Mouse (Mus musculus) hindbrain, embryonic 16.5 days (tissue): ENCODE measurements around the gene Tmem178b. TPM values are rescaled to one million over a fixed set of nuclear protein-coding genes. Genes with fewer than 3 reads are reported as not detected.

Experiments
- ATAC-seq: fragments of 200-750 bp; cut with Nextera tagmentation; 2 replicates; pipeline ENCODE4 v1.8.0; 2017; ENCODE audit warnings: moderate TSS enrichment, moderate library complexity
- H3K27ac ChIP-seq: fragments of 300-500 bp; sonication (generic); 2 replicates; pipeline ENCODE4 v1.5.1; 2014; ENCODE audit warnings: low read depth, mild to moderate bottlenecking, control low read depth, low read length, moderate library complexity
- H3K27me3 ChIP-seq: fragments of 300-500 bp; sonication (generic); replicated peaks from 2 replicates; pipeline ENCODE4 v1.6.1; 2014; ENCODE audit warnings: low read length; ENCODE audit not compliant: control insufficient read depth, insufficient read depth
- H3K36me3 ChIP-seq: fragments of 300-500 bp; sonication (generic); 2 replicates; pipeline ENCODE4 v1.6.1; 2014; ENCODE audit warnings: mild to moderate bottlenecking, low read length, moderate library complexity, mixed read lengths; ENCODE audit not compliant: control insufficient read depth, insufficient read depth
- H3K4me1 ChIP-seq: fragments of 300-500 bp; sonication (generic); 2 replicates; pipeline ENCODE4 v1.6.1; 2014; ENCODE audit warnings: low read depth, low read length; ENCODE audit not compliant: control insufficient read depth, insufficient read depth
- H3K4me2 ChIP-seq: fragments of 300-500 bp; sonication (generic); 2 replicates; pipeline ENCODE4 v1.6.1; 2014; ENCODE audit warnings: mild to moderate bottlenecking, low read length, control low read depth, moderate library complexity
- H3K4me3 ChIP-seq: fragments of 300-500 bp; sonication (generic); 2 replicates; pipeline ENCODE4 v1.5.1; 2014; ENCODE audit warnings: mild to moderate bottlenecking, low read length, control low read depth, moderate library complexity
- H3K9ac ChIP-seq: fragments of 300-500 bp; sonication (generic); 2 replicates; pipeline ENCODE4 v1.6.1; 2014; ENCODE audit warnings: low read depth, mild to moderate bottlenecking, control low read depth, low read length, moderate library complexity
- H3K9me3 ChIP-seq: fragments of 300-500 bp; sonication (generic); 2 replicates; pipeline ENCODE4 v1.6.1; 2014; ENCODE audit warnings: mild to moderate bottlenecking, low read length, moderate library complexity; ENCODE audit not compliant: control insufficient read depth
- WGBS: fragments of 180-500 bp; shearing (Covaris S2); extraction: QIAGEN DNeasy Blood & Tissue Kit; methylation state at CpG from one replicate; pipeline ENCODE4 v1.1.7; 2014; 5-methylcytosine and 5-hydroxymethylcytosine counted together
- polyA plus RNA-seq: library from polyadenylated mRNA; unstranded; fragments of >200 nt; fragmentation: Nextera tagmentation; extraction: Ambion mirVana; gene quantifications from 2 replicates; pipeline ENCODE4 v1.2.1, GENCODE M21; 2015

Gene Tmem178b
- polyA plus RNA-seq, 1 experiment from 2014 or later: 35.5 TPM

- H3K4me2 ChIP-seq: no peak overlapping the region
- H3K9me3 ChIP-seq: no peaks in the 10 kb centered on the region
- no peak overlapping the region for H3K4me3 ChIP-seq
- no peak overlapping the region for H3K9ac ChIP-seq
- H3K27me3 ChIP-seq: no peaks in the 10 kb centered on the region
- no peaks in the 10 kb centered on the region for H3K36me3 ChIP-seq
- peaks cover 7% of the 10 kb centered on the region; the same call in 1 of the 2 replicates for H3K4me1 ChIP-seq
- no peak for ATAC-seq
- 87% methylated on average over 5 of the region's 5 CpGs for WGBS
- H3K27ac ChIP-seq: no peak overlapping the region
These were observed 203.7 kb downstream of the Tmem178b start for GRCm38 (mm10) chr6:40076670-40077313.

GRCm38 (mm10) chr6:40078353-40078752 is 205.3 kb downstream of the Tmem178b start:
- no peak for ATAC-seq
- no peak overlapping the region for H3K4me3 ChIP-seq
- H3K36me3 ChIP-seq: no peaks in the 10 kb centered on the region
- H3K9me3 ChIP-seq: no peaks in the 10 kb centered on the region
- peaks cover 7% of the 10 kb centered on the region; the same call in 1 of the 2 replicates for H3K4me1 ChIP-seq
- H3K27me3 ChIP-seq: no peaks in the 10 kb centered on the region
- H3K27ac ChIP-seq: no peak overlapping the region
- WGBS: 81% methylated on average over 3 of the region's 3 CpGs
- H3K4me2 ChIP-seq: no peak overlapping the region
- H3K9ac ChIP-seq: no peak overlapping the region

GRCm38 (mm10) chr6:40083726-40084125 is 210.7 kb downstream of the Tmem178b start:
- Histone ChIP-seq H3K4me1 (no peaks in the 10 kb centered on the region), H3K27ac (no peak overlapping the region), H3K9me3 (no peaks in the 10 kb centered on the region), H3K9ac (no peak overlapping the region), H3K27me3 (no peaks in the 10 kb centered on the region), H3K4me3 (no peak overlapping the region), H3K36me3 (no peaks in the 10 kb centered on the region), H3K4me2 (no peak overlapping the region)
- WGBS: 92% methylated on average over 3 of the region's 3 CpGs
- no peak for ATAC-seq

GRCm38 (mm10) chr6:40091250-40091651 is 218.2 kb downstream of the Tmem178b start:
- peak; percentile 51 for ATAC-seq
- Histone ChIP-seq H3K4me1 (peaks cover 12% of the 10 kb centered on the region), H3K9ac (no peak overlapping the region), H3K36me3 (no peaks in the 10 kb centered on the region), H3K4me2 (no peak overlapping the region; the same call in 1 of the 2 replicates), H3K9me3 (no peaks in the 10 kb centered on the region), H3K4me3 (no peak overlapping the region), H3K27ac (peak overlapping the region; percentile 34; the same call in 1 of the 2 replicates), H3K27me3 (no peaks in the 10 kb centered on the region)
- 14% methylated on average over 5 of the region's 5 CpGs for WGBS

- ATAC-seq: no peak
- no peaks in the 10 kb centered on the region for H3K36me3 ChIP-seq
- no peak overlapping the region for H3K27ac ChIP-seq
- H3K9me3 ChIP-seq: no peaks in the 10 kb centered on the region
- H3K4me3 ChIP-seq: no peak overlapping the region
- peaks cover 4% of the 10 kb centered on the region for H3K4me1 ChIP-seq
- no peaks in the 10 kb centered on the region for H3K27me3 ChIP-seq
- 85% methylated on average over 2 of the region's 2 CpGs for WGBS
- H3K9ac ChIP-seq: no peak overlapping the region
- no peak overlapping the region for H3K4me2 ChIP-seq
These were observed 225.4 kb downstream of the Tmem178b start for GRCm38 (mm10) chr6:40098498-40098897.

GRCm38 (mm10) chr6:40101785-40102184 is 228.7 kb downstream of the Tmem178b start:
- no peaks in the 10 kb centered on the region for H3K9me3 ChIP-seq
- no peak overlapping the region for H3K9ac ChIP-seq
- peaks cover 15% of the 10 kb centered on the region for H3K4me1 ChIP-seq
- H3K4me3 ChIP-seq: no peak overlapping the region
- H3K27ac ChIP-seq: no peak overlapping the region; the same call in 1 of the 2 replicates
- ATAC-seq: no peak
- no peak overlapping the region for H3K4me2 ChIP-seq
- WGBS: 96% methylated on average over 4 of the region's 4 CpGs
- H3K27me3 ChIP-seq: no peaks in the 10 kb centered on the region
- no peaks in the 10 kb centered on the region for H3K36me3 ChIP-seq

- Histone ChIP-seq H3K27ac (peak overlapping the region; percentile 26; the same call in 1 of the 2 replicates), H3K4me3 (no peak overlapping the region), H3K9ac (no peak overlapping the region), H3K4me1 (peaks cover 15% of the 10 kb centered on the region), H3K9me3 (no peaks in the 10 kb centered on the region), H3K4me2 (no peak overlapping the region), H3K27me3 (no peaks in the 10 kb centered on the region), H3K36me3 (no peaks in the 10 kb centered on the region)
- 26% methylated on average over 4 of the region's 4 CpGs for WGBS
- peak; percentile 52 for ATAC-seq
These were observed 229.8 kb downstream of the Tmem178b start for GRCm38 (mm10) chr6:40102863-40103262.

- no peak for ATAC-seq
- Histone ChIP-seq H3K36me3 (no peaks in the 10 kb centered on the region), H3K4me2 (no peak overlapping the region), H3K4me1 (no peaks in the 10 kb centered on the region; the same call in 1 of the 2 replicates), H3K27ac (no peak overlapping the region), H3K9me3 (no peaks in the 10 kb centered on the region), H3K9ac (no peak overlapping the region), H3K4me3 (no peak overlapping the region), H3K27me3 (no peaks in the 10 kb centered on the region)
- 76% methylated on average over 5 of the region's 5 CpGs for WGBS
These were observed 237.0 kb downstream of the Tmem178b start for GRCm38 (mm10) chr6:40110029-40110428.

- Histone ChIP-seq H3K4me1 (no peaks in the 10 kb centered on the region; the same call in none of the 2 replicates), H3K4me2 (no peak overlapping the region), H3K9ac (no peak overlapping the region), H3K27me3 (no peaks in the 10 kb centered on the region), H3K9me3 (no peaks in the 10 kb centered on the region), H3K27ac (no peak overlapping the region), H3K4me3 (no peak overlapping the region), H3K36me3 (no peaks in the 10 kb centered on the region)
- no peak for ATAC-seq
- 83% methylated on average over 2 of the region's 2 CpGs for WGBS
These were observed 237.7 kb downstream of the Tmem178b start for GRCm38 (mm10) chr6:40110729-40111128.
